Mouse (Mus musculus): ENCODE data around the gene Cd36.

Cd36 gene

DNA sequence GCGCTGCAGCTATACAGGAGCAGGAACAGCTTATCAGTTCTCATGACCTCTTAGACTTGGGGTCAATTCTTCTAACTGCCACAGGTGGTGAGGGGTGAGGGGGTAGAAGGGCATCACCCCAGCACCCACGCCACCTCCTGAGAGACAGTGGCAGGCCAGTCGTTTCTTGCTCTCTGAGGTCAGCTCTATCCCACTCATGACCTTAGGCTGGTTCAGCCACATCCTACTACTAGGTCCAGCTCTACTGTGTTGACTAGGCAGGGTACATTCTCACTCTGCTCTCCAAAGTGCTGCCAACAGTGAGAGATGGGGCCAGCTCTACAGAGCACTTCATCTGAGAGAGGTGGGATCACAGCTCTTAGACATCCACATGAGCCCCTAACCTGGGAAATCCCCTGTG lies 30.2 kb downstream of the Cd36 start:
- DNase-seq (ENCODE audit: low spot score in 2 of 2), result no peak

DNA sequence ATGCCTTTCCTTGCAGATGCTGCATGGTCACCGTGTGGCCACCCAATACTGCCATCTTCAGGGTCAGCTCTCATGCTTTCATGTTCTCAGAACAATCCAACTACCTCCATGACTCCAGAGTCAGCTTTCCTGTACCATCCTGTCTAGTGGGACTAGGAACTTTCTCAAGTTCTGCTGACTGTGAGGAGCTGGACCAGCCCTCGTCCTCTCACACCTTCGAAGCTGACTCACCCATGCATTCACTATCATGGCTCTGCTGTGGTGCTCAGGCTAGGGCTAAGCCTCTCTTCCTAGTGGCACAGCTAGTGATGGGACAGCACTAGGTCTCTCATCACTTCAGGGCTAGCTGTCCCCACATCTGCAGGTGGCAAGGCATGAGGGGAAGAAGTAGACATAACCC lies 30.7 kb downstream of the Cd36 start:
- DNase-seq (ENCODE audit: low spot score in 2 of 2), result no peak

DNA sequence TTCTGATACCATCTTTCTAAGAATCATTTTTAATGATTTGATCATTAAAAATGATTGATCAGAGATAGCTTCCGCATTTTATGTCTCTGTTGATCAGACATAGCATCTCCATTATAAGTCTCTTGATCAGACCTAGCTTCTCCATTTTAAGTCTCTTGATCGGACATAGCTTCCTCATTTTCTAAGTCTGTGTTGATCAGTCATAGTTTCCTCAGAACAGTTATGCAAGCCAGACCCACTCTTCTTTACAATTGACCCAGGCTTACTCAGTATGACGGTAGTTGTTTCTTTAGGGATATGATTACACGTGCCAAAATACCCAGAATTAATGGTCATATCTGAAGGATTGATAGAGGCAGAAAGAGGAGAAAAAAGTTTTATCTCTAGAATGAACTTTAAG lies 31.3 kb downstream of the Cd36 start:
- DNase-seq (ENCODE audit: low spot score in 2 of 2), result no peak

DNA sequence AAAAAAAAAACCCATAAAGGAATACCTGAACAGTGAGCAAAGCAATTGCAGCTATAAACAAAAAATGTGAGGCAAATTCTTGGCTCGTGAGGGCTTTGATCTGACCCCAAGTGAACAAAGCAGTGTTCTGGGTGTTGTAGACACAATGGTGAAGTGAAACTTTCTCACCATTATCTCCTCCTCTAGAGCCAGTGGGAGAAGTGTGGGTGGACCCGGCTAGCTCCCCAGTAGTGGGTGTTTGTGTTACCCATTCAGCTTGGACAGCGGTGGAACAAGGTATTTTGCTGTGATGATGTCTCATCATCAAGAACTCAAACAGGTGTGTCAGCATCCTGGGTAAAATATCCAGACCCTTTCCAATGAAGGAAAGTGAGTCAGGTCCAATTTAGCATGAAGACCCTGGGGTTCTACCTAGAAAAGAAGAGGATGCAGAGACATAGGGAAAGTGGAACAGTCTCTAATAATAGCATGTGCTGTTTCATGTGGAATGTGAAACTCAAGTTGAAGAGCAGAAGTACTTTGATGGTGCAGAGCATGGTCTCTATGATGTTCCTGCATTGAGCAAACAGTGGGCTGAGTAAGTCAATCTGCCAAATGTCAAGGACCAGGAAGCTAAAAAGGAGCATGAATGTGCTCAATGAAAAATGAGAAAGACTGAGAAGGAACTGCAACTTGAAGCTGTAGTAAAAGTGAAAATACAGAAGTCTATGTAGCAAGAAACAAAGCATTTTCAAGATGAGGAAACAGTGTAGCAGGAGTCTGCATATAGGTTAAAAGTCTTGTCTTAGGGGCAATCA lies 34.3 kb downstream of the Cd36 start:
- DNase-seq (ENCODE audit: low spot score in 2 of 2), result no peak

DNA sequence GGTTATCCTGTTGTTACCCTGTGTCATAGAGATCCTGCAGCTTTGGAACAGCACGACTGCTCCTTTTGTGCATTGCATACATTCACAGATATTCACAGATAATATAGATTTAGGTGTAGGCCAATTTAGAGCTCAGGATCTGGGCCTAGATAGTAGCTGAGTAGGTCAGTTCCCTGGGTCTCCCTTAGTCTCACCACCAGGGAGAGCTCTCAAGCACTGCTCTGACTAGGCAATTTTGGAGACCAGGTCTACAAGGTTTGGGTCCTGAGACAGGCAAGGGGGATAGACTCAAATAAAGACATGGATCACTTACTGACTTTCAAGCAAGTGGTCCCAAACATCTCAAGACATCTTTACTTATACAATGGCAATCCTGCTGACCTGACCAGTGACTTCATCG lies 38.0 kb downstream of the Cd36 start:
- no peak for DNase-seq (ENCODE audit: low spot score in 2 of 2)

DNA sequence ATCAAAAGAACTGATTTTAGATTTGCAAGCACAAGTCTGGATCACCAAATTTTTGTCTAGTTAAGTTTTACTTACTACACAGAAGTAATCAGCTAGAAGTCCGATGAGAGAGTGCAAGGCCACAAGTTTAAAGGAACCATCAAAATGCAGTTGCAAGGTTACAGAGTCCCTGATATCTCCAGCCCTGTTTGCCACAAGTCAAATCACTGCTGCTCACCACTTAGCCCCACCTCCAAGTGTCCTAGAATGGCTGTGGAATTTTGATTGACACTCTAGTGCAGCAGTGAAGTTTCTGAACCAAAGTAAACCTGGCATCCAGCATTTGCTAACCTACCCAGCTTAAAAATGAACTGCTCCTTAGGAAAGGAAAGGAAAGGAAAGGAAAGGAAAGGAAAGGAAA lies 39.0 kb downstream of the Cd36 start:
- no peak for DNase-seq (ENCODE audit: low spot score in 2 of 2)

DNA sequence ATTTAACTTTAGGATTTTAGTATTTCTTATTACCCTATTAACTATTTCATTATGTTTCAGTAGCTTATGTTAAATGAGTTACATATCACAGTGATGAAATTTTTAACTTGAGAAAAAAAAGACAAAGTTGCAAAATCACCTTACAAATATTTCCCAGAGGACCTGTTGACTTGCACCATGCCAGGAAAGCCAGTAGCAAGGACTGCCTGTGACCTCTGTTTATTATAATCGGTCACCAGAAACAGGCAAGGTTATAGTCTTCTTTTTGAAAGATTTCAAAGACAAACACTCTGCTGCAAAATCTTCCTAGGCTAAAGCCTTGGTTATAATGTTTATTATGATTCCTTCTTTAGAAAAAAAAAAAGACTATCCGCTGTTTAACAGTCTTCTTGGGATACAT lies 39.9 kb downstream of the Cd36 start:
- no peak for DNase-seq (ENCODE audit: low spot score in 2 of 2)

DNA sequence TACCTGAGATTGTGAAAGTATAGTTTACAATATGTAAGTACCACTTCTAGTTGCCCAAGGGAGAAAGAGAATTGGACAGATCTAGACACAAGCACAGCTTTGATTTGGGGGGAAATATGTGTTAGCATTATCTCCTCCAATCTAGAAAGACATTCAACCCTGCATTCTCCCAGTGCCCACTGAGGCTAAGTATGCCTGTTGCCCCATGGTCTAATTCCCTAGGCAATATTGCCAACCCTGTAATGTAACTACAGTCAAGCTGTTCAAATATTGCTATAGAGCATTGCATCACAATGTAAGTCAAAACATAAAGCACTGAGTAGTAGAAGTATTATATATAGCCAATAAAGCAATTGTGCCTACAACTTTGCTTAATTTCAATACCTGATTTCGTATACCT lies 40.3 kb downstream of the Cd36 start:
- no peak for DNase-seq (ENCODE audit: low spot score in 2 of 2)

DNA sequence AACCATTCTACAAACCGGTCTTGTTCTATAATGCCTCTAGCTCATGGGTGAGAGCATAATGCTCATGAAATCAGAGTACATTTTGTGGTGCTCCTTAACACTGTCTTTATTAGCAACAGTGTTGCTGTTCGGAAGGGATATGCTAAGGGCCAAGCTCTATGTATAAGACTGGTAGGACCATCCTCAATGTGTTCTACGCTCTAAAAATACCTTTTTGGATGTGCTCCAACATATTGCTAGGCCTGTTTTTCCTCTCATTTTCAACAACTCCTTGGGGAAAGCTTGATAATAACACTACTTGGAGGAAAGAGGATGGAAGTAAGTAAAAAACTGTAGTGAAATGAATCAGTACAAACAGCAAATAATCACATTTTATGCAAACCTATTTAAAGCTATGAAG lies 44.7 kb downstream of the Cd36 start:
- no peak for DNase-seq (ENCODE audit: low spot score in 2 of 2)

DNA sequence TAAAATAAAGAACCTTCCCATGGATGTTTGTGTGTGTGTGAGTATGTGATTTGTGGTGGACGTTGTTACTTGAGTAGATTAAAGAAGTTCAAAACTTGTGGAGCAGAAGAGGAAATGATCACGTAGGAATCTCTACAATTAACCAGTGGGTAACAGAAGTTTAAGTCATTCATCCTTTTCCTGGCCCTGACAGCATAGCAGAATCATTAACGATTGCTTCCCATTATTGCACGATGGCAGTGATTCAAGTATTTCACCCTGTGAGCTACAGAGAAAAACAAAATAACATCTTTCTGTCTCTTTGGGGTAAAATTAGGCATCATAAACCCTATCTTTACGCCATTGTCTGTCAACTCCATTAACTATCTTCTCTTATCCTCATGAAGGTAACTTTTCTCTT lies 45.3 kb downstream of the Cd36 start:
- no peak for DNase-seq (ENCODE audit: low spot score in 2 of 2)

DNA sequence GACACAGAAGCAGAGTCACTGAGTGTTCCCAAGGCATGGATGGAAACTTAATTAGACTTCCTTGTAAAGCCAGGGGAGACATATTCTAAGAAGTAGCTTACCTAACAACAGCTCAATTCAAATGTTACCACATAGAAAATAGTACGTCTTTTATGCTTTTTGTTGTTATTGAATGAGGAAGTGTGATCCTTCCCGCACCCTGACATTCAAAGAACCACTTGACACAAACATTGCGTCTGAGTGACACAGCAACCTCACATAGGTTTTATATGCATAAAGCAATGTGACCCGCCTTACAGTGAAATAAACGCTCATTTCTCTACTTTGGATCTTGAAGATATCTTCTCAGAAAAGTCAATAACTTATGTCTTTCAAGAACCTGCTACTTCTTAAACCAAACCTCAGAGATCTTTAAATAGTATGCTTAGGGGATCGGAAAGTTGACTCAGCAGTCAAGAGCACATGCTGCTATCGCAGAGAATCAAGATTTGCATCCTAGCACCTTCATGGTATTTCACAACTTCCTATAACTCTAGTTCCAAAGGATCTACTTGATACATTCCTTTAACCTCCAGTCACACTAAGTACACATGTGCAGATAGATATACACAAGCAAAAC lies 46.4 kb downstream of the Cd36 start:
- DNase-seq (ENCODE audit: low spot score in 2 of 2), result no peak

DNA sequence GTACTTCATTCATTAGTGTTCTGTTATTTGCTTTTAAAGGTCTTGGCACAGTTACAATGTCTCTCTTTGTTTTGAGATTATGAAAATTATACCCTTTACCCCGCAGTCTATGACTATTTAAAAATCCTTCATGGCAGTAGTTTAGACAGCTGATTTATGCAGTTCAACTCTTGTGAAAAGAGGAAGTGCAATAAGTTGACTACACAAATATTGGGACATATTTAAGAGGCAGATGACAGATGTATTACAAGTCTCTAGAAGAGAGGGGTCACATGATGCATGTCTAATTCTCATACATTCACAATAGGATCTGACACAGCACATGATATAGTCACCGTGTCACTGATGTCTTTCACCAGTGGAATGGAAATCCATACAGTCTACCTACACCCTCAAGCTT lies 49.1 kb downstream of the Cd36 start:
- DNase-seq (ENCODE audit: low spot score in 2 of 2), result no peak

DNA sequence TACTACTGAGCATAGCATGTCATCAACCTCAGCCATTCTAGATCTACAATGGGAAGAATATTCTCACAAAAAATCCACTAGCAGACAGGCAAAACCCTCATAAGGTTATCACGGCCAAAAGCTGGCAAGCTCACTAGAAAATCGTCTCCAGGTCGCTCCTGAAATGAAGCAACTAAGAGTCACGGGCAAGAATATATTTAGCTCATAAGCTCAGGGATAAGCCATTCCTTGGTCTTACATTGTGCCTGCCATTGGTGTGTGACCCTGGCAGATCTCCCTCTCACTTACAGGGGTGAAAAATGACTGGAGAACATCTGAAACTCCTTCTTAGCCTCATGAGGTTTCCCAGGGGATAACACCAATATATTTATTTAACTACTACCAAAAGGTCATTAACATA lies 52.2 kb downstream of the Cd36 start:
- no peak for DNase-seq (ENCODE audit: low spot score in 2 of 2)

DNA sequence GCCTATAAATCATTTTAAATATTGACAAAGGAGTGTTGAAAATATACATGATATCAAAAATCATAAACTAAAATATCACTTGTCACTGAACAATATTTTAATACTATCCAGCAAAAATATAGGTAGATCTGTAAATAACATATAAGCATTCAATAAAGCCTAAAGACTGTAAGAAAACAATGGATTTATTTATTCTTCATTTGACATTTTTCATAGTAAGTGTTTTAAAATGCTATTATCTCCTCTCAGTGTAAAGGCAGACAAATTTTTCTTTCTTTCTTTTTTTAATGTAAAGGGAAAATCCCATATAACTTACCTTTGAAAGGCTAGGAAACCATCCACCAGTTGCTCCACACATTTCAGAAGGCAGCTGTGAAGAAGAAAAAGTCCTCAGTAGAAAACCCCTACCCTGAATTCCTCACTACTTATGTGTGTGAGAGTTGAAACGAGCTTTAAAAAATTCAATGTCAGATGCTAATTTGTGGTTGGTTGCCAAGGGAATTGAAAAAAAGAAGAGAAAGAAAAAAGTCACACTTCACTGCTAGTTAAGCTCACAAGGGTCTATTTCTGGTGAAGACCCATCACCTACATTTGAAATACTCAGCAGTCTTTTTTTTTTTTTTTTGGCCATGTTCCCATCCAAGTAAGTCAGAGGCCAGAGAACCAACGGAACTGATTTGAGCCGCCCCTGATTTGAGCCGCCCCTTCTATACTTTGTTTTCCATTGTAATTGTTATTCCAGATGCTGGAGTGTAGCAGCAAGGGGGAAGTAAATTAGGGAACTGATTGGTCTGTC lies 53.1 kb downstream of the Cd36 start:
- DNase-seq (ENCODE audit: low spot score in 2 of 2), result no peak

DNA sequence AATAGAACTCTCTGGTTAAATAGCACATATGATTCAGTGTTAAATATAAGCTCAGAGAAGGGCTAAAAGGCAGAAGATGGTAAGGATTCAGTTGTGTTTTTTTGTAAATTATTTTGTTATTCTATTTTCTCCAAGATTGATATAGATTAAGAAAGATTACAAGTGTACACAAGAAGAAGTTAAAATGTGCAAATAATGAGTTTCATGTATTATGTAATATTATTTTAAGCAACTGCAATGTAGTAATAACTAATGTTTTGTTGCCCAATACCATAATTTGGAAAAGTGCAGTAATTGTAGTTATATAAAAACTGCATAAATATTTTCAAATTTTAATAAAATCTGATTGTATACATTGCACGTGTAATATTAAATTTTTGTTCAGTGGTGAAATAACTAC lies 54.8 kb downstream of the Cd36 start:
- no peak for DNase-seq (ENCODE audit: low spot score in 2 of 2)

DNA sequence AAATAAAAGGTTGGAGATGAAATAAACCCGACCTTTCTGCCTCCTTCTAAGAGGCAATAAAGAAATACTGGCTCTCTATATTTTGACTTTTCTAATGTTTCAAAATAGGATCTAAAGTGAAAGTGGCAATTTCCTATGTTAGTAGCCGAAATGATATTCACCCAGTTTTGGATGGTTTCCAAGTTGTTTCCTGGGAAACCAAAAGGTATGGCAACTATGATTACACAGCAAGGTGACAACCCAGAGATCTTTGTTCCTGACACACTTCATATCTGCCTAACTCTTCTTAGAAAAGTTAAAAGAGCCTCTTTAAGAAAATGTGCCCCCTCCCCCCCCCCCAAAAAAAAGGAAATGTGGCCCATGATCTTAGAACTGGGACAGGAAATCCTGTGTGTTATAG lies 58.1 kb downstream of the Cd36 start:
- no peak for DNase-seq (ENCODE audit: low spot score in 2 of 2)

DNA sequence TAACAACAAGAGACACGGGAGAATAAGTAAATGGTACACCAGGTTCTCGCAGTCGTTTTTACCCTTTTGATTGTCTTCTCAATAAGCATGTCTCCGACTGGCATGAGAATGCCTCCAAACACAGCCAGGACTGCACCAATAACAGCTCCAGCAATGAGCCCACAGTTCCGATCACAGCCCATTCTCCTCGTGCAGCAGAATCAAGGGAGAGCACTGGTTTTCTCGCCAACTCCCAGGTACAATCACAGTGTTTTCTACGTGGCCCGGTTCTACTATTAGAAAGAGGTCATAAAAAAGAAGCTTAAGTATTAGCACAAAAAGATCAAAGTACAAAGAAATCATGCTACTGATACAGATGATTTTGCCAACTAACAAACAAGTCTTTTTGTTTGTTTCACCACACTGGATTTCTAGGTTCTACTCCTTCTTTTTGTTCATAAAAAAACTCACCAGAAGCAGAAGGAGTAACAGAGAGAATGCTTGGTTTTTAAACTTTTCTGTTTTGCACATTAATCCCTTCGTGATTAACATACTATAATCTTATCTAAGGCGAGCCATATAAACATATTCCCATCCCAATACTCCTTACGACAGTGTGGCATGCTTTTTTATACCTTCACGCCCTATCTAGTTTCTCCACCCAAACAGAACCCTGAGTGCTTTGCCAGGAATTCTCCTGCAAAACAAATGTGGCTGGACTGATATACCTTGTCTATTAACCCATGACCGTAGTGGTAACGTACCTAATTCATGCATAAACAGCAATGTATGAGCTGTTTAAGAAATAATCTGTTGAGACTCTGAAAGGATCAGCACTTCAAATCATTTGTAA lies 59.7 kb downstream of the Cd36 start:
- DNase-seq (ENCODE audit: low spot score in 2 of 2), result peak in 1 of 2 experiments; percentile 49

DNA sequence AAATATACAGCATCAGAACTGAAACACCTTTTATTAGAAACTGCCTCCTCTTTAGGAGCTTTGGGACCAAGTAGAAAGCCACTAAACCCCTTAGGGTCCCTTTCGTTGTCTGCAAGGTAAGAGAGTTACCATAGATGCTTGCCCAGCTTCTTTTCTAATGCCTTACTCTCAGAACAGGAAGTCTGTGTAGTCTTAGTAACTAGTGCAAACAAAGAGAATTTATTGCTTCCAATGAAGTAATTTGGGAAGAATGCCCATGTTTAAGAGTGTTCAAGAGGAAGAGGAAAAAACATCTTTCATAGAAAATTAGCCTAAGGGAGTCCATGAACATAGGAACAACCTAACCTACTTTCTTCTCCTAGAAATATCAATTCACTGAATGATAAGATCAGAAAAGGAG lies 67.2 kb downstream of the Cd36 start:
- DNase-seq (ENCODE audit: low spot score in 2 of 2), result no peak

DNA sequence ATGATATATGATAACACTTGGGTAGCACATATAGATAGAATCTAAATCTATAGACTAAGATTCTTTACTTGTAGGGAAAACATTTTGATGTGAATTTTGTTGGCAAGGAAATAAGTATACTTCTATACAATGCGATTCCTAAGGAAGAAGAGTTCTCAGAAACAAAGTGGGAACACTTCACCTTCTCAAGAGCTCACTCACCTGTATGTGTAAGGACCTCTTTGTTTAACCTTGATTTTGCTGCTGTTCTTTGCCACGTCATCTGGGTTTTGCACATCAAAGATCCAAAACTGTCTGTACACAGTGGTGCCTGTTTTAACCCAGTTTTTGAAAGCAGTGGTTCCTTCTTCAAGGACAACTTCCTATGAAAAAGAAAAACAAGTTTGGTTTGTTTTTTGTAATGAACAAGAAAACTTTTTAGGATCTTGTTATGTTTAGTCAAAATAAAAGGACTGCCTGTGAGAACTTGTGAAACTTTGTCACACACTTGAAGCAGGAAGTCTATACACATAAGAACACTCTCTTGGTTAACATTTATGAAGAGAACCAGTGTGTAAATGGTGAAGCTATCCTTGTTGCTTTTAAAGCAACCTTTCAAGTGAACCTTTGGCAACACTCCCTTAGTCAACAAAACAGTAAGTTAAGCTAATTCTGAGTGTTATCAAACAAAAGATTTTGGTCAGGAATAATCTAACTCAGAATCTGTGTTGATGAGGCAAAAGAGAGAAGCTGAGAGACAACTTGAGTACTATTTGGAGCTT lies 68.2 kb downstream of the Cd36 start:
- DNase-seq (ENCODE audit: low spot score in 2 of 2), result no peak

DNA sequence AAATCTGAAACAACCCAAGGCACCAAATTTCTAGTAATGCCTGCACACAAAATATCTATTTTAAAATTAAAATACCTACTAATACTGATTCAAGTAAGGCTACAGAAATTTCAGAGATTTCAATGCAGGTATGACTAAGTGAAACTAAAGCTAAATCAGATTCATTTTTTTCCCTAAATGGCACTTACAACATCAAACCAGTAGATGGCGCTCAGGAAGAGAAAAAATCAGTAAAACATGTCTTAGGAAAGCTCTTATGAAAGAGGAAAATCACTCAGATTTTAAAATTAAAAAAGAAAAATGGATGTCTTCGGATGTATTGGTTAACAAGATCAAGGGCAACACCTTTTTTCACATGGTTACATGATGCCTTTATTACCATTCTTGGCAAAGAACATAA lies 72.4 kb downstream of the Cd36 start:
- no peak for DNase-seq (ENCODE audit: low spot score in 2 of 2)

DNA sequence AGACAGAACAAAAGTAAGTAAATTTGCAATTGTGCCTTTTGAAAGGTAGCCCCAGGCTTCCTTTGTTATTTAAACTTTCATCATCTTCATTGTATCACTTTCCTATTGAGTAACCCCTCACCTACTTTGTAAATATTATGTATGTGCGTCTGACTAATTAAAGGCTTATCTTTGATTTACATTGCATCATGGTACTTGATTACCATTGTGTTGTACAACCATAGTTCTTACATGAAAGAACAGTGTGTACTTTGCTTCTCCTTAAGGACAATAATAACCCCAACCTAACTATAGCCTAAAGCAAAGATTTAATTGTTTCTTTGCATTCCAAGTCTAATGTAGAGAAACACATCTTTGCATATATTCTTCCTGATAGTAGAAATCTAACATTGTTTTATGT lies 78.3 kb downstream of the Cd36 start:
- DNase-seq (ENCODE audit: low spot score in 2 of 2), result no peak
